Mouse (Mus musculus) cerebellum, adult 2 months (tissue): ENCODE results near the gene Rin3.

ENCODE experiments used
- CTCF ChIP-seq: fragments of 200-500 bp; IDR thresholded peaks from 2 replicates; pipeline ENCODE4 v1.5.1; 2011; ENCODE audit warnings: low read depth, mild to moderate bottlenecking, control low read depth, low read length, moderate library complexity, borderline replicate concordance; ENCODE audit not compliant: insufficient read depth
- POLR2A ChIP-seq: fragments of 200-500 bp; IDR thresholded peaks from 2 replicates; pipeline ENCODE4 v1.6.1; 2011; ENCODE audit warnings: low read length, control low read depth, borderline replicate concordance; ENCODE audit not compliant: insufficient read depth

- TF ChIP-seq POLR2A (no peak), CTCF (no peak)
Observed at GRCm38 (mm10) chr12:102295230-102295629, 12.4 kb downstream of the Rin3 start.
